Mouse (Mus musculus) bone marrow macrophage, adult 2 months (primary cell): ENCODE results near the gene Mnd1.

ENCODE experiments used
- CTCF ChIP-seq: IDR thresholded peaks from 2 replicates; pipeline ENCODE4 v1.5.1; 2012; ENCODE audit warnings: low read depth, mild to moderate bottlenecking, low read length, moderate library complexity
- POLR2A ChIP-seq: IDR thresholded peaks from 2 replicates; pipeline ENCODE4 v1.6.1; 2012; ENCODE audit warnings: mild to moderate bottlenecking, low read depth, low read length, borderline replicate concordance

DNA sequence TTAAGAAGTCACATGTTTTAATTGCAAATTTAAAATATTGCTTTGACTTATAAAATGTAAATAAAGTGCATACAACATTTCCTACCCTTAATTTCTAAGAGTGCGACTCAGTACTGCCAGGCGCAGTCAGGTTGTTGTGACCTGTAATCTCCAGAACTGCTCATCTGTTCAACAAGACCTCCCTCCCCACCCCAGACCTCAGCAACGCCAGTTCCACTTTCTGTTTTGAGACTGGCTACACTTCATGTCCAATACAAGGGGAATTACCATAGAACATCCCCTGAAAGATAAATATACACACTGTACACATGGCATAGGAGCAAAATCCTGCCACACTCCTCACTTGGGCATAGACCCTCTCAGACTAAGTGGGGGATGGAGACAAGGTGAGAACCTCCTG lies 28.9 kb downstream of the Mnd1 start:
- no peak for TF ChIP-seq CTCF
- TF ChIP-seq POLR2A: no peak
